In genomic region chr16:21367449-21367848, GRCm38 (mm10) we compare ENCODE assay signal across 9 mouse cellular contexts. TPM values are rescaled to one million over a fixed set of nuclear protein-coding genes. Genes with fewer than 3 reads are reported as not detected.
DNase-seq lines count a peak whose midpoint lies in the region; ATAC-seq and TF ChIP-seq lines count a peak whose summit lies in the region.
"Had no signal": no experiment of that assay in that cellular context is flagged by ENCODE, and none has a peak within 500 bp of the region (broad histone marks: within the 10 kb centered on the region; RNA-seq: fewer than 3 reads in every experiment).

No protein-coding gene starts in this region.

- WGBS in liver, embryonic 12.5 days (ENCODE audit: insufficient replicate concordance): 31% methylated on average over 8 of the region's 8 CpGs
- 24% methylated on average over 8 of the region's 8 CpGs for WGBS in heart, postnatal 0 days

- no peaks in the 10 kb centered on the region for H3K36me3 ChIP-seq in liver, embryonic 12.5 days
- H3K36me3 ChIP-seq in heart, postnatal 0 days (replicated peaks; ENCODE audit: control insufficient read depth, insufficient read depth, low read length): no peaks in the 10 kb centered on the region
- H3K36me3 ChIP-seq: neural tube, embryonic 13.5 days had no signal

- H3K4me2 ChIP-seq in liver, embryonic 12.5 days: no peak overlapping the region
- no peak overlapping the region for H3K4me2 ChIP-seq in heart, postnatal 0 days (ENCODE audit: low read depth, low read length)
- H3K4me2 ChIP-seq: neural tube, embryonic 13.5 days had no signal

- peak; percentile 70 for TF ChIP-seq CTCF in heart, postnatal 0 days (IDR thresholded peaks at IDR 0.05; ENCODE audit: low read depth)

- ATAC-seq in liver, embryonic 12.5 days: no peak
- ATAC-seq in heart, postnatal 0 days (ENCODE audit: insufficient read depth, low read depth): peak; percentile 44; the same call in 1 of the 2 replicates
- peak; percentile 48; the same call in 1 of the 2 replicates for ATAC-seq in megakaryocyte progenitor cell, adult 5-6 weeks (replicated peaks; ENCODE audit: poor library complexity)

- peaks cover 10% of the 10 kb centered on the region for H3K4me1 ChIP-seq in liver, embryonic 12.5 days
- peaks cover 13% of the 10 kb centered on the region for H3K4me1 ChIP-seq in heart, postnatal 0 days (ENCODE audit: control insufficient read depth, insufficient read depth)

- H3K4me3 ChIP-seq in liver, embryonic 12.5 days: no peak overlapping the region
- no peak overlapping the region for H3K4me3 ChIP-seq in heart, postnatal 0 days (ENCODE audit: low read depth, low read length)
- H3K4me3 ChIP-seq: neural tube, embryonic 13.5 days had no signal

- no peaks in the 10 kb centered on the region for H3K9me3 ChIP-seq in liver, embryonic 12.5 days (replicated peaks)
- no peaks in the 10 kb centered on the region for H3K9me3 ChIP-seq in heart, postnatal 0 days (replicated peaks; ENCODE audit: control insufficient read depth, low read length)
- H3K9me3 ChIP-seq: neural tube, embryonic 13.5 days had no signal

- peaks cover 9% of the 10 kb centered on the region; the same call in 1 of the 2 replicates for H3K27me3 ChIP-seq in liver, embryonic 12.5 days (replicated peaks)
- H3K27me3 ChIP-seq in heart, postnatal 0 days (ENCODE audit: control insufficient read depth, insufficient read depth, low read length): no peaks in the 10 kb centered on the region
- H3K27me3 ChIP-seq: neural tube, embryonic 13.5 days had no signal

- no peak for TF ChIP-seq EP300 in heart, postnatal 0 days (IDR thresholded peaks at IDR 0.05; ENCODE audit: low read depth)

- no peak overlapping the region for H3K27ac ChIP-seq in liver, embryonic 12.5 days
- no peak overlapping the region for H3K27ac ChIP-seq in heart, postnatal 0 days (ENCODE audit: low read depth)
- H3K27ac ChIP-seq: neural tube, embryonic 13.5 days had no signal

- no peak overlapping the region for H3K9ac ChIP-seq in liver, embryonic 12.5 days
- no peak overlapping the region for H3K9ac ChIP-seq in heart, postnatal 0 days (replicated peaks; ENCODE audit: low read depth, low read length)
- H3K9ac ChIP-seq: neural tube, embryonic 13.5 days had no signal

- DNase-seq in cerebellum, postnatal 10 days: peak; percentile 68 to 76
- DNase-seq in cerebellum, adult 9-10 months: no peak
- DNase-seq in liver: peak; percentile 59
- DNase-seq in heart, postnatal 0 days (ENCODE audit: low spot score): peak; percentile 39
- DNase-seq in T-cell, adult 2 months (ENCODE audit: low spot score): no peak
- no peak for DNase-seq in gastrocnemius, adult 18-20 months (ENCODE audit: low spot score)

RNA-seq across cellular contexts. Expression of gene Vps8, which starts 55.5 kb away (rescaled TPM):
- 10.0 and 11.5 TPM in 2 replicates for polyA plus RNA-seq in liver, embryonic 12.5 days (2016; fragmentation: Nextera tagmentation; extraction: Ambion mirVana)
- total RNA-seq in heart, postnatal 0 days (2014; rRNA removed; ENCODE audit: low replicate concordance): 67.2 and 94.8 TPM in 2 replicates
- 21.3 and 22.0 TPM in 2 replicates for polyA plus RNA-seq in heart, postnatal 0 days (2015; fragmentation: Nextera tagmentation; extraction: Ambion mirVana)
- 16.8 and 33.0 TPM in 2 replicates for total RNA-seq in megakaryocyte progenitor cell, adult 5-6 weeks (2015)
- 26.9 and 27.4 TPM in 2 replicates for total RNA-seq in megakaryocyte progenitor cell, adult 5-6 weeks (2017)
- total RNA-seq in gastrocnemius, adult 18-20 months (2021): 1 to 10 TPM; 7.2 to 9.0 TPM

Comparison
In these comparisons a context has a peak if more than half of its experiments do, and no peak if none do; other contexts are left out.
1. DNase-seq: peak in cerebellum, postnatal 10 days (2 of 2), liver (single experiment) and heart, postnatal 0 days (single experiment); none in cerebellum, adult 9-10 months (single experiment), T-cell, adult 2 months (single experiment) and gastrocnemius, adult 18-20 months (single experiment).